Mouse (Mus musculus) lung, postnatal 4 days (tissue): Measurements from ENCODE around the gene Lingo2.
A peak's percentile ranks its signal among the peaks of the same experiment; 100 is the strongest.
"Not testable (repeated sequence)": the region's sequence is repeated elsewhere in the genome, so short reads cannot be mapped to it uniquely, and the experiment has no call there.

Experiments
- DNase-seq, 2 experiments: peaks; one replicate each; pipeline ENCODE4 v3.0.0; 2021

Gene Lingo2

DNA sequence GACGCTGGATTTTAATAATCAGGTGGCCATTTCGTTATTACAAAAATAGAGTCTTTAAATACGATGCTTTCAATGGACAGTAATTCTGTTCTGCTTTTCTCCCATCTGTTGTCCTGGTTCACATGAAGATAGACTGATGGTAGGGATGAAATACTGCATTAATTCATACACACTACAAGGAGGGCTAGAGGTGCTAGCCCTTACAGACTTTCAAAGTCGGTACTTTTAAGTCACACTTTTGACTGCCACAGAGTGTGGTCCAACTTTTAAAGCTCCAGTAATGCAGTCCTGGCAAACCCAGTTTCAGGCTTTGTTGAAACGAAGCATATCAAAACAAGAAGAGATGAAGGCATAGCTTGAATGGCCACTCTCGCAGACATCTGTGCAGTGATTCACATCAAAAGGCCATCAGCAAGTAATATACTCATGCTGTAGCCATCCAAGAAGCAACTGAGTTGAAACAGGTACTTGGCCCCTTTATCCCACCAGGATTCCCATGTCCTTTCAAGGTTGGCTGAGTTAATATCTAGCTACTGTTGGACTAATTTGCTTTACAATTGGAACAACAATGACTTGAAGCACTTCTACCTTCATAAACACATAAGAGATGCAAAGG is 872.5 kb downstream of the Lingo2 start:
- DNase-seq, result no peak

DNA sequence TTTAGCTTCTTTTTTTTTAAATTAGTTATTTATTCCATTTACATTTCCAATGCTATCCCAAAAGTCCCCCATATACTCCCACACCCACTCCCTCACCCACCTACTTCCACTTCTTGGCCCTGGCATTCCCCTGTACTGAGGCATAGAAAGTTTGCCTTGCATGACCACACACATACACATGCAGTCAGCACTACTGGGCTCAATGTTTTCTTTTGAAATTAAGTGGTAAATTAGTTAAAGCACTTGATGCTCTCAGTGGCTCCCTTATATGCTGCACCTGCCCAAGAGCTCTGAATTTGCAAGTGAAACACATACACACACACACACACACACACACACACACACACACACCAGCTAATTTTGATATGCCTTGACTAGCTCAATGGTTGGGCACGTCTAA is 886.8 kb downstream of the Lingo2 start:
- not testable (repeated sequence) for DNase-seq

DNA sequence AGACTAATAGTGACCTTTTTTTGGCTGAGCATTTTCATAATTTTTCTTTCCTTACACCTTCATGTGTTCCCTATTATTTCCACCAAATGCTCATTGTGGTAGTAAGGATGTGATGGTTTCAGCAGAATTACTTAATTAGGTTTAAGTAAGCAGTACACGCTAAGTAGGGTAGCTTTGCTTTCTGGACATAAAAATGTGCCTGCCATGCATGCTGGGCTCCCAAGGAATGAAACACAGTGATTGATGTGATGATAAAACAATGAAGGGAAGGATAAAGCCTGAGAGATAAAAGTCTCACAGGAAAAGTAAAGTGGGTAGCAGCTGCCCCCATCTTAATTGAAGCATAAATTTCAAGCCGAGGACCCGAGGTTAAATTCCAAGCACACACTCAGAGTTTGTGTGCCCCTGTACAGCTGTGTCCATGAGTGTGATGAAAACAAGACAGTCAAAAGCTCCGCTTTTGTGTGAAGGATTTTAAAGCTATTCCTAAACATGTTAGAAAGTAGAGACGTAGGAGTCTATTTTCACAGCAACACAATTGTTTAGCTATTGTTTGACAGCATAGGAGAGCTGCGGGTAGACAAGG is 898.7 kb downstream of the Lingo2 start:
- DNase-seq, result no peak

DNA sequence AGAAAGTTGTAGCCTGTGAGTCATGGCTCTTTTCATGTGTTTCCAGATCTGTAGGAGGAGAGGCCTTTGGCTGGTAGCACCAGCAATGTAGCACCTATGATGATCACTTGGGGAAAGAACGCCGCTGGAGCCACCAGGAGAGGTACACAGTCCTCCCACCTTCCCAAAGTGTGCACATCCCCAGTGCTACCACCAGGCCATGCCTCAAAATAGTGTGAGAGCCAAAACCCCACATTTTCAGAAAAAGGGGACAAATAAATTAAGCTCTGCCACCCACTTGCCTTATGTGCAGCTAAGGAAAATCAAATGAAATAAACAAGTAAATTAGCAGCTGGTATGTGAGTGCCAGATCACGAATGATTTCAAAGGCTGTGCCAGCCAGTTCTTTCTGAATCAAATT is 911.2 kb downstream of the Lingo2 start:
- no peak for DNase-seq

DNA sequence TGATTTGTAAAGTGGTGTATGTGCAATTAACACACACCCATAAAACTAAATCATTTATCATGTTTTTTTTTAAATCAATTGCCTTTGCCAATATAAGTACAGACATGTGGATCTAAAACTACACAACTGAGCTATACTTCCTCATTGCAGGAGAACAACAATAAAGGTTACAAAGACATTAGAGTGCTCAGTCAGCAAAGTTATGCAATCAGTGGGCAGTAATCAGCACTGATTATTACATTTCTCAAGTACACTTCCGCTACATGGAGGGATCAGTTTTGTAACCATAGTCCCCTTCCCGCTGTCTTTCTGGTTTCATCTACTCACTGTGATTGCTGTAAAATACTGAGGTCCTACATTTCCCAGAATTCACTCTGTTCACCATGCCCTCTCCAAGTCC is 912.8 kb downstream of the Lingo2 start:
- DNase-seq, result no peak

DNA sequence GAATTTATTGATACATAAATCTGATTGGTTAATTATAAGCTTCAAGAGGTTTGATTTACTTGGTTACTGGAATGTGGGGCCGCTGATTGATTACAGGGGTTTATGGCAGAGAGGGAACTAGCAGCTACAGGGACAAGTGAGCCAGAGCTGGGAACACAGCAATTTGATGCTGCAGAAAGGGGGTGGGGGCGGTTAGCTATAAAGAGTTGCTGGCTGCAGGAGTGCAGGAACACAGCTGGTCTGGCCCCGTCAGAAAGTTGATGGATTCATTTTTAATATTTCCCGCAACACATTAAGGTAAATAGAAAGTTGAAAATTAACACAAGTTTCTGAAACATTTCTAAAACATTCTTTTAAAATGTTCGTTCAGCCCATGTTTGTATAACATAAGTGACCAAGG is 919.5 kb downstream of the Lingo2 start:
- DNase-seq, result no peak

DNA sequence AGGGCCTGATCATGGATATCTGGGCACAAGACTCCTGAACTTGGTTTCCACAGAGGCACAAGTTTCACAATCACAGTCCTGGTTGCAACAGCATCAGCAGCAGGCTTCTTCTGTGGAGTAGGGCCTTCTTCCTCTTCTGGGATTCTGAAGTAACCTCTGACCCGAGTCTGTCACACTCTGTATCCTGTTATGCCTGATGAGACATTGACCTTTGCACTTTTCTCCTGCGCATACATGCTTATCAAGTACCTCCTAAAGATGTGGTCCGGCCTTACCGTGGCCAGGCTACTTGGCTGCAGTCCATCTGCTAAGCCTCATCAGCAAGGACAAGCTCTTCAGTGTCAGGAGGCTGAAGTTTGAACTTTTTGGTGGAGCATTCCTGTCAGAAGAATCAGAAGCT is 937.4 kb downstream of the Lingo2 start:
- DNase-seq, result peak in 1 of 2 experiments; percentile 22

DNA sequence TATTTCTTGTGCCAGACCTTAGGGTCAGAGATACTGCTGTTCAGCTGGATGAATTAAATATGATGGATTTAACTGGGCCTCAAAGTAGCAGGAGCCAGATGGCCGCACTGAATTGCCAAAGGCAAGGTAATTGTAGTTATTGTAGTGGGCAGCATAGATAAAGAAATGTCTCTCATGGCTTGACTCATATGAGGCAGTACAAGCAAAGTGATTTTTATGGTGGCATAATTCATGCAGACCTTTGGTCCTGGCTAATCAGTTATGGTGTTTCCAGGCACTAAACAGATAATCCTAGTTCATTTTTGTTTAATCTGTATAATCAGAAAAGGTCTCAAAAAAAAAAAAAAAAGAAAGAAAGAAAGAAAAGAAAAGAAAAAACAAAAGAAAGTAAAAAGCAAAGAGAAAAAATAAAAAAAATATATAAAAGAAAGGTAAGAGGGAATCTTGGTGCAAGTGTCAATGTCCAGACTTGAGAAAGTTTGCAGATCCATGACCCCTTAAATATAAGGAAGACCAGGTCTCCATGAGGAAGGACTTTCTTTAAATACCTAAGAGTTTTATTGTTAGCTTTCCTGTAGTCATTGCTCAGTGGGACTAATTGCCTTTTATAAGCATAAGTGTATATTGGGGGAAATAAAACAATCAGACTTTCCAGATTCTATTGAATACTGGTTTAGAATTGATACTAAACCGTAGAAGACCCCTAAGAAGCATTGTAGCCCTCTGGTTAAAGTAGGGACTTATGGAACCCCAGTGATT is 959.4 kb downstream of the Lingo2 start:
- no peak for DNase-seq

DNA sequence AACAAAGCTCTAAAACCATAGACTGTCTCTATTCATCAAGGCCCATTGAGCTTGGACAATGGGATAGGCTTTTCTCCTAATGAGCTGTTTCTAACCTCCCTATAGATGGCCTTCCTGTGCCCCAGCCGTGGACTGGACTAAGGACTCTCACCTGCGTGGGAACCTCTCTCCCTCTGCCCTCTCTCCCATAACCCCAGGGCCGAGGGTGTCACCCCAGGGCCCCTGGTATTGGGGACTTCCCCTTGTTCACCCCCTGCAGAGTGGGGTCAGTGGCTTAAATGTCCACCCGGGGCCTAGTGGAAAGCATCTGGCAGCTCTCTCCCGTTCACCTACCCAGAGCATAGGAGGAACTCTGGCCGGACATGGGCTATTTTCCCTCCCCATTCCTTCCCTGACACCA is 965.5 kb downstream of the Lingo2 start:
- DNase-seq, result no peak

DNA sequence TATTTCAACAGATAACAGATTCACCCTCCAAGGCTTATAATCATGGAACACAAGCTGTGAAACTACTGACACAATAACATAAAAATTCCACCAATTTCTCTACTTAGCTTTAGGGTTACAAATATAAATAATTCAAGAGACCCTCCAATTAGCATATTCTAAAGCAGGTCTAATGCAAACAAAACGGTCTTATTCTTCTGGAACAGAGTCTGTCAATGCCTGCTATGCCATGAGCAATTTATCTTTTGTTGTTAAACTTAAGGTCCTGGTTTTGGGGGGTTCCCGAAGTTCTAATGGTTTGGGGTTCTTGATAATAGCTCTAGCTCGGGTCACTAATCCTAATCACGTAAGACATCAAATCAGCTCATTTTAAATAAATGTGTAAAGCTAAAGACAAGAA is 988.0 kb downstream of the Lingo2 start:
- no peak for DNase-seq

DNA sequence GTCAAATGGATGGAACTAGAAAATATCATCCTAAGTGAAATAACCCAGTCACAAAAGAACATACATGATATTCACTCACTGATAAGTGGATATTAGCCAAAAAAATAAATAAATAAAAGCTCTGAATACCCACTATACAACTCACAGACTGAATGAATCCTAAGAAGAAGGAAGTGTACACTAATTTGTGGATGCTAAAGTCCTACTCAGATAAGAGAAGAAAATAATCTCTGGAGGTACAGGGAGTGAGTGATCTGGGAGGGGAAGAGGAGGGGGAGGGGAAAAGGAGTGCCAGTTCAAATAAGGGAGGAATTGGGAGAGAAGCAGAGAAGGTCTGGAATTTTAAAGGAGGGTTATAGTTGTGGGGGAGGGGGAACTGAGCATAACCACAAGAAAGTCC is 999.7 kb downstream of the Lingo2 start:
- no peak for DNase-seq

DNA sequence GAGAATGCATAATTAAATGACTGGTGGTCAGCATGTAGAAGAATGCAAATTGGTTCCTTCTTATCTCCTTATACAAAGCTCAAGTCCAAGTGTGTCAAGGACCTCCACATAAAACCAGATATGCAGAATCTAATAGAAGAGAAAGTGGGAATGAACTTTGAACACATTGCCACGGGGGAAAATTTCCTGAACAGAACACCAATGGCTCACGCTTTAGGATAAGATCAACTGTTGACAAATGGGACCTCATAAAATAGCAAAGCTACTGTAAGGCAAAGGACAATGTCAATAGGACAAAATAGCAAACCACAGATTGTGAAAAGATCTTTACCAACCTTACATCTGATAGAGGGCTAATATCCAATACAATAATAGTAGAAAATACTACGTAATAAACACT is 1000.3 kb downstream of the Lingo2 start:
- no peak for DNase-seq

DNA sequence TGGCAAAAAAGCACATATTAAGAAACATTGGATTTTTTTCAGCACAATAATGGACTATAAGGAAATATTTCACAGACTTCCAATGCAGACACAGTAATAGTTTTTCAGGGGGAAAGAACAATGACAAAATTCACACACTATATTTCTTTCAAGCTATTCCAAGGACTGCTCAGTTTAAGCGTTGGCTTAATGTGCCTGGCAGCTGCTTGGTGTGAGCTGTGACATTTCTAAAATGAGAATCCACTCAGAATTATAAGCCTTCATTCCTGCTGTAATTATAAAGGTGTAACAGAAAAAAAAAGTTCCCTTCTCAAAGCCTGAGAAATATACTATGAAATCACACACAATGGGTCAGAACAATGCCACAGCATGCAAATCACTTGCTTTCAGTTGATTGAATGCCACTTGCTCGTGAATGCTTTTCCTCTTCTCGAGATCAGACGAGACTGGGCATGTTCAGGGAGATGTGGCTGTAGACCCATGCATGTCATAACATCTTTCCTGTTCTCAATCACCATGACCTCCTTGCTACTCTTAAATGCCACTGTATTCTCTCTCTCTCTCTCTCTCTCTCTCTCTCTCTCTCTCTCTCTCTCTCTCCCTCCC is 1017.4 kb downstream of the Lingo2 start:
- DNase-seq, result no peak

DNA sequence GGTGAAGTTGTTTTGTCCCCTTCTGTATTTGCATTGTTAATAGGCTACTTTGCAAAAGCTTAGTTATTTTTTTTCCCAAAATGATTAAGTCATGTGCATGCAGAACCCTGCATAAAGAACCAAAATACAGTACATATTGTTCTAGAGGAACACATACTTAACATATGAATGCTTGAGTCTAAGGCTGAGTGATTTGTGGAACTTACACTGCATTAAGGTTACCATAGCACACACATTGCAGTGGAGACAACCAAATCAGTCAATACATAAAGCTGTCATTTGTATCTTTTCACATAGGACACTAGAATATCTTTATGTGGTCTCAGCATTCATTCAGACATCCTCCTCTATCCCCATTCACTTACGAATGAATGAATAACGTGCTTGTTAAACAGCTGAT is 1023.8 kb downstream of the Lingo2 start:
- no peak for DNase-seq

DNA sequence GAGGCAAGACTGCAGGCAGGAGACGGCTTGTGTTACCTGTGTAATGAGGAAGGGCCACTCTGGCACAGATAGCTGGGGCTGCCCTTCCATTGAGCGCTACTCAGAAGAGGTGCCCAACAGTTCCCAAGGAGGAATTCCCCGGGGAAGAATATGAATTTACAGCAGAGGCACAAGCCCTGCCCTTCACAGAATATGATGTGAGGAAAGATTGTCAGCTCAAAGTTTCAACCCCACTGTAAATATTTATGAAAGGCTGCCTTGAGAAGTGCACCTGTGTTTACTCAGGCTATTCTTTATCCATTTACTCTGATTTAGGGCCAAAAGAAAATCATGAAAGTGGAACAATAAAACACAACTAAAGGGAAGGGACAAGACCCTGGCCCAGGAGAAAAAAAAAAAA is 1034.1 kb downstream of the Lingo2 start:
- no peak for DNase-seq

DNA sequence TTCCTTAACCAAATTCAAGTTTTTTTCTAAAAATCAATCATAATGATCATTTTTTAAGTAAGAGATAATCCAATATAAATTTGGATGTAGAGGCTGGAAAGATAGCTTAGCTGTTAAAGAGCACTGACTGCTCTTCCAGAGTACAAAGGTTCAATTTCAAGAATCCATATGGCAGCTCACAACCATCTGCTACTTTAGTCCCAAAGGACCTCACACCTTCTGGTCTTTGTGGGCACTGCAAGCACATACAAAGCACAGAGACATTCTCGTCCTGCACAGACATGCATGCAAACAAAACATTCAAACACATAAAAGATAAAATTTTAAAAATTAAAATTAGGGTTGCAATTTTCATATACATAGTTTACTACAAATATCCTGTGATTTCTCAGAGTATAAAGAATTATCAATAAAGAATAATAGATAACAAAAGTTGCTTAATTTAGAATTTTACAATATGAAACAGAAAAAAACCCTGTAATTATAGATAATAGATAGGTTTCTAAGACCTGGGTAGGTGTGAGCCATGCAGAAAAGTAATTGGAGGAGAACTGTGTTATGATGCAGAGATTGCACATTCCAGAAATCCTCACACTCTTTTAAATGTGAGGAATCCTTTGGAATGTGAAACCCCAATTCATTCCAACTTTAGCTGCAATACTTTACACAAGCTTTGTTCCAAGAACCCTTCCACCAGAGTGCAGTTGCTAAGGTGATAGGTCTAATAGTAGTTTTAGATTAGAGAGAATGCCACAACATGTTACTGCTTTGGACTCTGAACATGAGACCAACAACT is 1053.6 kb downstream of the Lingo2 start:
- DNase-seq, result no peak

DNA sequence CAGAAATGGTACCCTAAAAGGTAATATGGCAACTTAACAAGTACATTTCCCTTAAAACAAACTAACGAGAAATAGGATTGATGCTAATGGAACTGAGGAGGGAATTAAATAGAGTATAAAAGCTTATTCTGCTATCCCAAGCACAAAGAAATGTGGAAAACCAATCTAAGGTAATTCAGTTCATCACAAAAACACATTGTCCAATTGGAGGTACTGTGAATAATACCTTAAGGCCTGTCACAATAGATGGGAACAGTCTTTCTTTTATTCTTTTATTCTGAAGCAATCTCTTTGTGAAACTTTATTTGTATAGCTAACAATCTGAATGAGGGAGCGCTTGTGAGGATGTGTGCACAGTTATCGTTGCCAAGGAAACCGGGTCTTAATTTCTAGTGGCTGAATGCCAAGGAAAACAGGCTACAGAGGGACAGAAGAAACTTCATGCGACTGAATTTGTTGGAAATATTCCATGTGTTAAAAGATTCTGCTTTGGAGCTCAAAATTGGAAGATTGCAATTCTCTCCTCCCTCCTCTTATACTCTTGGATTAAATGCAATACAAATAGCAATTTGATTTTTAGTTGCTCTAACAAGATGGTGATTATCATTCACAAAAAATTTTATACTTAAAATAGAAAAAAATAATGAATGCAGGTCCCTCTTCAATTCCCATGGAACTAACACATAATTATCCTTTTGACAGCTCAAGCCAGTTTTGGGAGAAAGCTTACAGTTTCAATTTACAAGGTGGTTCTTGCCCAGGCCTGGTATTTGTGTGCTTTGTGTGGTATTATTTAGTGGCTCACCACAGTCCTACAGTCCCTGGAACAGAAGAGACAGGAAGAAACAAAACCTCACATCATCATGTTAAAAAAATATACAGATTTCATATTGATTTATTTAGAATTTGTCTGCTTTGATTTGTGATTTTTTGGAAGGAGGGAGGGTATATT is 1065.7 kb downstream of the Lingo2 start:
- no peak for DNase-seq

DNA sequence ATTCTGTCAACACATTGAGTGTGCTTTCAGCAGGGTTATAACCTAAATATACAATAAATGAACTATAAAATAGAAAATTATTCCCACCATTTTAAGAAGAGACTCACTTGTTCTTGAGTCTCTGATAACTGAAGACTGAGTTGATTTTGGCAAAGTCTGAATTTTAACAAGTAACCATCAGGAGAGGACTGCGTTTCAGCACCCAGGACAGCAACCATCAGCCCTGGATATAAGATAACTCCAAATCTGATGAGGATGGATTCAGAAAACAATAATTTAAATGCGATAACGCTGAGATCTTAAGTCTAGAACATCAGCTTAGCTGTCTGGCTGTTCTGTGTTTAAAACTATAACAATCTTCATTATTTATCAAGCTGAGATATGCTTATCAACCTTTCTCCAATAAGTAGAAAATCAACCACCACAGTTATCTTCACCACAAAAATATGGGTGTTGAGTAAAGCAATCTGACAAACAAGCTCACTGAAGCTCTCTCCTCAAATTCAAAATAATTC is 1066.5 kb downstream of the Lingo2 start:
- peak in 1 of 2 experiments; percentile 4 for DNase-seq

DNA sequence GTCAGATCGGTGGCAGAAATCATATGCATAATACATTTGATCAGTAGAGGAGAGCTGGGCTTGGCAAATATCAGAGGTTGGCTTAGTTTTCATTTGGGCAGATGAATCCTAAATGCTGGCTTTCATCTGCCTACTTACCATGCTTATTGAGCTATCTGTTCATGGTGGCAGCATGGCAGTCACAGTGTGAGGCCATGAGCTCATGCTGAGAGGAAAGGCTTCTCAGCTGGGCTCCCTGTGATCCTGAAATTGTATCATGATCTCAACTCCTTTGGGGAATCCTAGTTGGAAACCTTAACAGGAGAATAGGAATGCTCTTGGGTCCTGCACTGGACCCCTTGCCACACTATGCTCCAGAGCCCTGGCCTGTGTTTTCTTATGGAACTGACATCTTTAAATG is 1105.0 kb downstream of the Lingo2 start:
- no peak for DNase-seq

DNA sequence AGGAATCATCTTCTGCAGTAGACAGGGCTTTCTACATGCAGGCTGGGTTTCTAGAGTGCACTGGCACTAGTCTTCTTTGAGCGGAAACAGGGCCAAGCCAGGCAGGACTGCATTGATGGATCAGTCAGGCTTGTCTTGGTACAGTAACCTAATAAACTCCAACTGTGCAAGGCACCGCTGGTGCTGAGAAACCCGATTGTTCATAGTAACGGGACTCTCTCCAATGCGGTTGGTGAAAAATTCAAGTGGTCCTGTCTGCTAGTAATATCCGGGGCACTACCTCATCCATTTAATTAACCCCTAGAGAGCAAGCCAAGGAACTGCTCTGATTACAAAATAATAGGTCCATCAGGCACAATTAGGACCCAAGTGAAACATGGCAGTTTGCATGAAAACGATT is 1106.4 kb downstream of the Lingo2 start:
- no peak for DNase-seq

DNA sequence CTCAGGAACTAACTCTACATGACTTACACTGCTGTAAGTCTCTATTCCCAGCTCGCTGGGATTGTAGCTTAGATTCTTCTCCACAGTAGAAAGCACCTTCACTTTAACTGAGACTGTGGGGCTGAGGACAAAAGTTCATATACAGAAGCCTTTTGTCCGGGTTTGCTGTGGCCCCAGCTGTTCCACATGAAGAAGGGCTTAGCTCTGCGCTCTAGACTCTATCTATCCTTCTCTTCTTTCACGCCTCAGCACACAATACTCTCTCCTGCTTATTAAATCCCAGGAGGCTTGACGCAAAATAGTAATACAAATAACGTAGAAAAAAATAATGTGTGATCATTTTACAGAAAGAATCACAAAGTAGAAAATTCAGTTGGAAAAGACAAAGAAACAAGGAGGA is 1107.0 kb downstream of the Lingo2 start:
- DNase-seq, result no peak
